Mouse (Mus musculus) bone marrow macrophage, adult 2 months (primary cell): Measurements from ENCODE around the gene Ppm1j.

ENCODE experiments used
- CTCF ChIP-seq: IDR thresholded peaks from 2 replicates; pipeline ENCODE4 v1.5.1; 2012; ENCODE audit warnings: low read depth, mild to moderate bottlenecking, low read length, moderate library complexity
- POLR2A ChIP-seq: IDR thresholded peaks from 2 replicates; pipeline ENCODE4 v1.6.1; 2012; ENCODE audit warnings: mild to moderate bottlenecking, low read depth, low read length, borderline replicate concordance

GRCm38 (mm10) chr3:104788561-104789311 lies 7.9 kb downstream of the Ppm1j start:
- TF ChIP-seq POLR2A: no peak
- TF ChIP-seq CTCF: peak; percentile 68
